Mouse (Mus musculus): Measurements from ENCODE around the gene Amz1.

GRCm38 (mm10) chr5:140789561-140789960 lies 65.6 kb downstream of the Amz1 start:
- TF ChIP-seq CTCF (conservative IDR thresholded peaks at IDR 0.05; ENCODE audit: low read length) (no peak), POU5F1 (IDR thresholded peaks at IDR 0.05; ENCODE audit: borderline replicate concordance, low read length) (no peak), NANOG (IDR thresholded peaks at IDR 0.05; ENCODE audit: borderline replicate concordance, low read length) (no peak)

Data from E14TG2a.4 (cell line).